Mouse (Mus musculus): ENCODE measurements around the gene Tns2. TPM values are rescaled to one million over a fixed set of nuclear protein-coding genes. Genes with fewer than 3 reads are reported as not detected.

The Tns2 gene
- polyA plus RNA-seq, 1 experiment, result 19.4 TPM

DNA sequence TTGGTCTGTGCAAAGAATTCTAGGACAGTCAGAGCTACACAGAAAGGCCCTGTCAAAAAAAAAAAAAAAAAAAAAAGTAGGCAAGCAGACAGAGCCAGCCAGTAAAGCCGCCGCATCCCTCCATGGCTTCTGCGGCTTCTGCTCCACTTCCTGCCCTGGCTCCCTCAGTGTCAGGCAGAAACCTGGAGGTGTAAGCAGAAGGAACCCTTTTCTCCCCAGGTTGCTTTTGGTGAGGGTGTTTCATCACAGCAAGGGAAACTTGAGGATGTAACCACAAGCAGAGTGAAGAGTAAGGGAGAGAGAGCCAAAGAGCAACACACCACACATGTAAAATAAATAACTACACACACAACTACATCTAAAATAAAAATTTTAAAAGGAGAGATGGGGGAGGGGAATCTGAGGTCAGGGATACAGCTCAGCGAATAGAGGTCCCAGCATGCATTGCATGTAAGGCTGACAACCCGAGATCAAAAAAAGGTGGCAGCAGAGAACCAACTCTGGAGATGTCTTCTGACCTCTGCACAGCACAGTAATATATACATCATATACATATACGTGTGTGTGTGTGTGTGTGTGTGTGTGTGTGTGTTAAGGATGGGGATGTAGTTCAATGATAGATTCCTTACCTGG, 65.4 kb downstream of the Tns2 start:
- H3K27ac ChIP-seq (ENCODE audit: insufficient read depth, low read length), result no peak overlapping the region
- H3K4me3 ChIP-seq (ENCODE audit: insufficient read depth, low read length), result no peak overlapping the region
- no peak for TF ChIP-seq POLR2A (IDR thresholded peaks at IDR 0.05; ENCODE audit: extremely low read depth, insufficient read depth, low read length)
- TF ChIP-seq CTCF (IDR thresholded peaks at IDR 0.05; ENCODE audit: extremely low read depth, insufficient read depth, low read length), result no peak
- H3K4me1 ChIP-seq (ENCODE audit: control insufficient read depth, insufficient read depth, low read length), result no peaks in the 10 kb centered on the region

Other genes with a start within 250 kb of the Tns2 start
- 2.8 and 3.9 TPM in 2 replicates for gene Krt1, start 249.6 kb upstream of the Tns2 start, polyA plus RNA-seq (2012; rRNA removed)
- 4.8 and 6.3 TPM in 2 replicates for gene Krt77, start 230.7 kb upstream of the Tns2 start, polyA plus RNA-seq (2012; rRNA removed)
- not detected in 2 replicates for gene Krt76, start 207.5 kb upstream of the Tns2 start, polyA plus RNA-seq (2012; rRNA removed)
- gene Krt4, start 175.7 kb upstream of the Tns2 start, polyA plus RNA-seq (2012; rRNA removed), result not detected in 2 replicates
- 0.04 TPM in 1 of 2 replicates, not detected in the other for gene Krt79, start 160.1 kb upstream of the Tns2 start, polyA plus RNA-seq (2012; rRNA removed)
- 0.04 TPM in 1 of 2 replicates, not detected in the other for gene Krt78, start 146.1 kb upstream of the Tns2 start, polyA plus RNA-seq (2012; rRNA removed)
- 0.25 TPM in 2 replicates for gene Krt8, start 95.9 kb upstream of the Tns2 start, polyA plus RNA-seq (2012; rRNA removed)
- gene Krt18, start 72.2 kb upstream of the Tns2 start, polyA plus RNA-seq (2012; rRNA removed), result 0.30 and 0.46 TPM in 2 replicates
- 100 and 107 TPM in 2 replicates for gene Eif4b, start 26.6 kb upstream of the Tns2 start, polyA plus RNA-seq (2012; rRNA removed)
- 152 and 156 TPM in 2 replicates for gene Spryd3, start 35.8 kb downstream of the Tns2 start, polyA plus RNA-seq (2012; rRNA removed)
- 69.5 and 71.7 TPM in 2 replicates for gene Igfbp6, start 43.9 kb downstream of the Tns2 start, polyA plus RNA-seq (2012; rRNA removed)
- 0.17 and 0.28 TPM in 2 replicates for gene Soat2, start 50.1 kb downstream of the Tns2 start, polyA plus RNA-seq (2012; rRNA removed)
- 51.3 and 57.6 TPM in 2 replicates for gene Zfp740, start 102.8 kb downstream of the Tns2 start, polyA plus RNA-seq (2012; rRNA removed)
- gene Csad, start 104.3 kb downstream of the Tns2 start, polyA plus RNA-seq (2012; rRNA removed), result 34.6 and 39.7 TPM in 2 replicates
- gene Itgb7, start 131.5 kb downstream of the Tns2 start, polyA plus RNA-seq (2012; rRNA removed), result 0.86 and 1.5 TPM in 2 replicates
- 11.3 and 12.3 TPM in 2 replicates for gene Rarg, start 157.1 kb downstream of the Tns2 start, polyA plus RNA-seq (2012; rRNA removed)
- 0.04 and 0.15 TPM in 2 replicates for gene Gm9918, start 170.2 kb downstream of the Tns2 start, polyA plus RNA-seq (2012; rRNA removed)
- gene Mfsd5, start 179.0 kb downstream of the Tns2 start, polyA plus RNA-seq (2012; rRNA removed), result 54.0 and 55.5 TPM in 2 replicates
- 0.52 and 1.6 TPM in 2 replicates for gene Espl1, start 195.9 kb downstream of the Tns2 start, polyA plus RNA-seq (2012; rRNA removed)
- gene Pfdn5, start 225.7 kb downstream of the Tns2 start, polyA plus RNA-seq (2012; rRNA removed), result 466 and 495 TPM in 2 replicates
- 87.0 and 92.7 TPM in 2 replicates for gene Myg1, start 231.3 kb downstream of the Tns2 start, polyA plus RNA-seq (2012; rRNA removed)